Mouse (Mus musculus): ENCODE results near the gene Sva. TPM values are rescaled to one million over a fixed set of nuclear protein-coding genes. Genes with fewer than 3 reads are reported as not detected.

Gene Sva
- polyA plus RNA-seq (2015; fragmentation: Illumina TruSeq; extraction: RNeasy Lipid Tissue Mini Kit (QIAGEN cat#74804); ENCODE audit: low read depth, low replicate concordance) = not detected

GRCm38 (mm10) chr6:42038094-42038493 lies at the start of gene Sva:
Gene Sva, plus strand, starts transcription at chr6:42038394.

Other genes with a start within 250 kb of the Sva start
- not detected for gene Pip, start 190.9 kb upstream of the Sva start, polyA plus RNA-seq (2015; fragmentation: Illumina TruSeq; extraction: RNeasy Lipid Tissue Mini Kit (QIAGEN cat#74804); ENCODE audit: low read depth, low replicate concordance)
- gene Sval2, start 185.4 kb upstream of the Sva start, polyA plus RNA-seq (2015; fragmentation: Illumina TruSeq; extraction: RNeasy Lipid Tissue Mini Kit (QIAGEN cat#74804); ENCODE audit: low read depth, low replicate concordance) = not detected
- not detected for gene Sval1, start 86.8 kb upstream of the Sva start, polyA plus RNA-seq (2015; fragmentation: Illumina TruSeq; extraction: RNeasy Lipid Tissue Mini Kit (QIAGEN cat#74804); ENCODE audit: low read depth, low replicate concordance)
- not detected for gene Sval3, start 70.3 kb upstream of the Sva start, polyA plus RNA-seq (2015; fragmentation: Illumina TruSeq; extraction: RNeasy Lipid Tissue Mini Kit (QIAGEN cat#74804); ENCODE audit: low read depth, low replicate concordance)
- gene Tas2r139, start 102.5 kb downstream of the Sva start, polyA plus RNA-seq (2015; fragmentation: Illumina TruSeq; extraction: RNeasy Lipid Tissue Mini Kit (QIAGEN cat#74804); ENCODE audit: low read depth, low replicate concordance) = not detected
- not detected for gene Tas2r144, start 176.9 kb downstream of the Sva start, polyA plus RNA-seq (2015; fragmentation: Illumina TruSeq; extraction: RNeasy Lipid Tissue Mini Kit (QIAGEN cat#74804); ENCODE audit: low read depth, low replicate concordance)
- gene Gstk1, start 207.5 kb downstream of the Sva start, polyA plus RNA-seq (2015; fragmentation: Illumina TruSeq; extraction: RNeasy Lipid Tissue Mini Kit (QIAGEN cat#74804); ENCODE audit: low read depth, low replicate concordance) = 32.6 TPM
- gene Tmem139, start 223.6 kb downstream of the Sva start, polyA plus RNA-seq (2015; fragmentation: Illumina TruSeq; extraction: RNeasy Lipid Tissue Mini Kit (QIAGEN cat#74804); ENCODE audit: low read depth, low replicate concordance) = not detected
- 9.6 TPM for gene Casp2, start 226.6 kb downstream of the Sva start, polyA plus RNA-seq (2015; fragmentation: Illumina TruSeq; extraction: RNeasy Lipid Tissue Mini Kit (QIAGEN cat#74804); ENCODE audit: low read depth, low replicate concordance)
- 2.0 TPM for gene Clcn1, start 248.3 kb downstream of the Sva start, polyA plus RNA-seq (2015; fragmentation: Illumina TruSeq; extraction: RNeasy Lipid Tissue Mini Kit (QIAGEN cat#74804); ENCODE audit: low read depth, low replicate concordance)